Mouse (Mus musculus): ENCODE results near the gene Rora. TPM values are rescaled to one million over a fixed set of nuclear protein-coding genes. Genes with fewer than 3 reads are reported as not detected.

Gene Rora
- polyA plus RNA-seq, 1 experiment from 2014 or later = 4.2 TPM

DNA sequence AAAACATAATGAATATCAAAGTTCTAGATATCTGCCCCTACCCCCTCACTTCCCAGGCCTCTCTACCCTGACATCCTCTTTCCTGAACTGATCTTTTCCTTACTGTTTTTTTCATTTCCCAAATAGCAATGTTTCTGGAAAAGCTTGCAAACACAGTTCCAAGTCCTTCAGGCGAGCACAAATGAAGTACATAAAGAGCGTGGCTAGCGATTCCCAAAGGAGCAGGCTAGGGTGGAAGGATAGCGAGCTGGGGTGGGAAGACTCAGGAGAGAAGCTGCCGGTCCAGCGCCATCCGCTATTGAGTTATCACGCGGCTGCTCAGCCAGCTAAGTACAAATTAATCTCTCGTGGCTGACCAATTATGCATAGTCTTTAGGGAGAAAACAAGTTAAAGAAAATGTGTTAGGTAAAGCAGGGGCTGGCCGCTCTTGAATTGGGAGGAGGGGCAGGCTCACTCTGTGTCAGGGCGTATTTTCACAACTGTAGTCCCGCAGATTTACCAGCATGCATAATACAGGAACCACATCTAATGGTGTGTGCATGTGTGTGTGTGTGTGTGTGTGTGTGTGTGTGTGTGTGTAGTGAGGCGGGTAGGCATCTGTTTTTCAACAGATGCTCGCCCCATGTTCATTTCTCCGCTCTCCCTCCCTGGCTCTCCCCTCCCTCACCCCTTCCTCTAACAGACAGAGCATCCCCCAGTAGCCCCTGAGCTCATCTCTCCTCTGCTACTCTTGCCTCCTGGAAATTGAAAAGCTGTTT lies 188.7 kb downstream of the Rora start:
- Histone ChIP-seq H3K36me3 (no peaks in the 10 kb centered on the region), H3K27ac (no peak overlapping the region), H3K4me3 (no peak overlapping the region), H3K9me3 (no peaks in the 10 kb centered on the region), H3K27me3 (ENCODE audit: insufficient read depth, poor library complexity, severe bottlenecking) (no peaks in the 10 kb centered on the region), H3K4me1 (replicated peaks) (peaks cover 10% of the 10 kb centered on the region; the same call in 1 of the 2 replicates)
- no peak for DNase-seq (ENCODE audit: low spot score)
- WGBS = 76% methylated on average over 16 of the region's 16 CpGs

DNA sequence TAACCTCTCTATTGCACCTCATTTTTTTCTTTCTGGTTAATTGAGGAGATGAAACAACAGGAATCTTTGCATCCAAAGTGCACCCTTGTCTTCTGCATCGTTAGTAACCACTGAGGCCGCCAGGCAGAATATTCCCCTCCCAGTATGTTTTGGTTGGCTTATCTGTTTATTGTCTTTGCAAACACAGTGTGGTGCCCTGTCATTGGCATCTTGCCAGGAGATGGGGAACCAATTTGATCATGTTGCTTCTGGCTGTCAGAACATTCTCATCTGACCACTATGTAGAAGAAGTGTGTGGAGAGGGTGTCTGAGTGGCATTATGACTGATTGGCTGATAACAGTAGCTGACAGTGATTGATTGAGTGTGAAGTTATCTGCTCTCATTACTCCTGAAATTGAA lies 192.0 kb downstream of the Rora start:
- Histone ChIP-seq H3K27me3 (ENCODE audit: insufficient read depth, poor library complexity, severe bottlenecking) (no peaks in the 10 kb centered on the region), H3K27ac (no peak overlapping the region), H3K9me3 (no peaks in the 10 kb centered on the region), H3K4me1 (replicated peaks) (peaks cover 10% of the 10 kb centered on the region; the same call in 1 of the 2 replicates), H3K4me3 (no peak overlapping the region), H3K36me3 (no peaks in the 10 kb centered on the region)
- 81% methylated on average over 2 of the region's 2 CpGs for WGBS
- no peak for DNase-seq (ENCODE audit: low spot score)

DNA sequence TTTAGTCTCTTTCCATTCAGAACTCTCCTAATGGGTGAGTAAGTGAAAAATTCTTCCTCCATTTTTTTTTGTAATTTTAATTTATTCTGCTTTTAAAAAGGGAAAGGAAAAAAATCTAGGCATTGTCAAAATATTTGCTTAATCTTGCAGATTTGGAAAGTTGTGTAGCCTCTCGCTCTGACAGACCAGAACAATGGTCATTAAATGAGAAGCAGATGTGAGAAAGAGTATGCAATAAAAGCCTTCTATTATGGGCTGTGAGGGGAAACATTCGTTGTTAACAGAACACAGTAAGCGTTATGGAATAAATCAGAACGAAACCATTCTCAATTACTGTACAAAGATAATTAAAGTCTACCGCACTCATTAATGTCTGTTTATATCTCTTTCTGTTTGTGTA lies 196.7 kb downstream of the Rora start:
- DNase-seq (ENCODE audit: low spot score) = no peak
- Histone ChIP-seq H3K36me3 (no peaks in the 10 kb centered on the region), H3K27me3 (ENCODE audit: insufficient read depth, poor library complexity, severe bottlenecking) (no peaks in the 10 kb centered on the region), H3K9me3 (no peaks in the 10 kb centered on the region), H3K4me1 (replicated peaks) (0 out of 2 replicates have a peak, but pooled peaks cover 3% of the 10 kb centered on the region), H3K27ac (no peak overlapping the region), H3K4me3 (no peak overlapping the region)
- 72% methylated on average over 5 of the region's 5 CpGs for WGBS

DNA sequence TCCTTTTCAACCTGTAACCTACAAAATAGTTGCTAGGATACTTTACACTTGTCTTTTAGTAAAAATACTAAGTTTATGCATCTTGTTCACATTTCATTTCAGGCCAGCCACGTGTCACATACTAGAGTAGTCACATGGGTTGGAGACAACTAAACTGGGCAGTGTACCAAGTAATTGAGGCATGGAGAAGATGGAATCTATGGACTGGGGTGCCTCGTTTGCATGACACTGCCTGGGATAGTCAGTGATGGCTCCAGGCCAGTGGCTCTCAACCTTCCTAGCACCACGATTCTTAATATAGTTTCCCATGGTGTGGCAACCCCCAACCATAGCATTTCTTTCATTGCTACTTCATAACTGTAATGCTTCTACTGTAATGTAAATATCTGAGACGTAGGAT lies 198.6 kb downstream of the Rora start:
- 79% methylated on average over 4 of the region's 4 CpGs for WGBS
- Histone ChIP-seq H3K27ac (no peak overlapping the region), H3K27me3 (ENCODE audit: insufficient read depth, poor library complexity, severe bottlenecking) (no peaks in the 10 kb centered on the region), H3K9me3 (no peaks in the 10 kb centered on the region), H3K36me3 (no peaks in the 10 kb centered on the region), H3K4me3 (no peak overlapping the region), H3K4me1 (replicated peaks) (no peaks in the 10 kb centered on the region)
- DNase-seq (ENCODE audit: low spot score) = no peak

DNA sequence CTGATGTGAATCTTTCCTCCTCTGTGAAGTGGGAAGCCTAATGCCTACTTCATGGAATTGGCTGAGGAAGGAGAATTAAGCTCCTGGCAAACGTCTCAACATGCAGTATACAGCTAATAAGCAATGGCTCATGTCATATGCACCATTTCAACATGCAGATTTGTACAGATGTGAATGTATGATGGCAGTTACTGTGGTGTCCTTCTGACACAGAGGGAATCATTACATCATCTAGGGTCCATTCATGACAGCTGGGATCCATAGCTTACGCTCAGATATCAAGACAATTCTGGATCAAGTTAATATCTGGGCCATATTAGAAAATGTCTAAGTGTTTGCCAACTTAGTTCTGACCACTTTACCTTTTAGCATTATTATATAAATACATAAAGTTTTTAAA lies 199.3 kb downstream of the Rora start:
- no peak overlapping the region for H3K4me3 ChIP-seq
- H3K4me1 ChIP-seq (replicated peaks) = no peaks in the 10 kb centered on the region
- no peaks in the 10 kb centered on the region for H3K36me3 ChIP-seq
- H3K9me3 ChIP-seq = no peaks in the 10 kb centered on the region
- no peak overlapping the region for H3K27ac ChIP-seq
- H3K27me3 ChIP-seq (ENCODE audit: insufficient read depth, poor library complexity, severe bottlenecking) = no peaks in the 10 kb centered on the region
- 91% methylated on average over 2 of the region's 2 CpGs for WGBS
- DNase-seq (ENCODE audit: low spot score) = no peak

DNA sequence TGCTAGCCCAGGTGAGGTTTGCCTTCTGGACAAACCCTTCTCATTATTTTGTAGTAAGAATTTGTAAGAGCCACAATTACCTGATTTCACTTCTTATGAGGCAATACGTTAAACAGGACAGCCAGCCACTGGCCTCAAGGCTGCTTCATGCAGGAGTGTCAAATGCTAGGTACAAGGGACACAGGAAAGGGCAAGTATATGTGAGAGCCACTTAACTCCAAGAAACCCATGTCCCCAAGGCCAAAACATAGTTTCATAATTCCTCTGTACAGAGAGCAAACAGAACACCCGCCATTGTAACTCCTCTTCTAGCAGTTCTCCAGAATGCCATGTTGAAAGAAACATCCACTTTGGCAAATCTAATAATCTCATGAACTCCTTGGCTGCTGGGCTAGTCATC lies 205.9 kb downstream of the Rora start:
- H3K27ac ChIP-seq = no peak overlapping the region
- DNase-seq (ENCODE audit: low spot score) = no peak
- peaks cover 9% of the 10 kb centered on the region; the same call in 1 of the 2 replicates for H3K4me1 ChIP-seq (replicated peaks)
- WGBS = 94% methylated on average over 2 of the region's 2 CpGs
- H3K9me3 ChIP-seq = peaks cover 13% of the 10 kb centered on the region
- no peaks in the 10 kb centered on the region for H3K36me3 ChIP-seq
- no peaks in the 10 kb centered on the region for H3K27me3 ChIP-seq (ENCODE audit: insufficient read depth, poor library complexity, severe bottlenecking)
- H3K4me3 ChIP-seq = no peak overlapping the region

DNA sequence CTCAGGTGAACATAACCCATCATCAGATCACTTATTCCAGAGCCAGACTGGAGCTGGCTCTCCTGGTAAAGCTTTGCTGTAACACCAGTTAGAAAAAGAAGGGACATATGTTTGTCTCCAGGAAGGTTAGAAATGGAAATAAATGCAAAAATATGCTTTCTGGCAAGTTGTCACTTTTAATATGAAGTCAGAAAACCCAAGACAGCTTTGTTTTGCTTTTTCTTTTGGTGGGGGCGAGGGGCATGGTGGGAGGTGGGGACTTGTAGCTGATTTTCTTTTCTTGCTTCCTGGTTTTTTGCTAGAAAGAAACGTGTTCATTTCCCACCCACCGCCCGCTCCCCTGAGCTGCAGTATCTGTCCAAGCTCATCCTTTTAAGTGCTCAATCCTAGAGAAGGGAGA lies 212.7 kb downstream of the Rora start:
- H3K27me3 ChIP-seq (ENCODE audit: insufficient read depth, poor library complexity, severe bottlenecking) = no peaks in the 10 kb centered on the region
- WGBS = 69% methylated on average over 4 of the region's 4 CpGs
- H3K9me3 ChIP-seq = peaks cover 13% of the 10 kb centered on the region
- DNase-seq (ENCODE audit: low spot score) = no peak
- no peak overlapping the region for H3K27ac ChIP-seq
- no peak overlapping the region for H3K4me3 ChIP-seq
- peaks cover 12% of the 10 kb centered on the region for H3K4me1 ChIP-seq (replicated peaks)
- no peaks in the 10 kb centered on the region for H3K36me3 ChIP-seq

DNA sequence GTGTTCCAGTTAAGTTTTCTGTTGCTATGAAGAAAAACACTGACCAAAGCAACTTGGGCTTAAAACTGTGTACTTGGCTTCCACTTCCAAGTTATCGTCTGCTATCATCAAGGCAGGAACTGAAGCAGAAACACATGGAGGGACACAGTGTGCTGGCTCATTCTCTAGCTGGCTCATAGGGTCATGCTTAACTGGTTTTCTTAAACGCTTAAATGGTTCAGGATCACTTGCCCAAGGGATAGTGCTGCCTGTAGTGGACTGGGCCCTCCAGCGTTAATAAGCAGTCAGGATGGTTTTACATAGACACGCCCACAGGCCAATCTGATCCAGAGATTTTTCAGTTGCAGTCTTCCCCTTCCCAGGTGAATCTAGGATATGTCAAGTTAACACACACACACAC lies 220.3 kb downstream of the Rora start:
- H3K4me1 ChIP-seq (replicated peaks) = peaks cover 7% of the 10 kb centered on the region; the same call in 1 of the 2 replicates
- DNase-seq (ENCODE audit: low spot score) = no peak

DNA sequence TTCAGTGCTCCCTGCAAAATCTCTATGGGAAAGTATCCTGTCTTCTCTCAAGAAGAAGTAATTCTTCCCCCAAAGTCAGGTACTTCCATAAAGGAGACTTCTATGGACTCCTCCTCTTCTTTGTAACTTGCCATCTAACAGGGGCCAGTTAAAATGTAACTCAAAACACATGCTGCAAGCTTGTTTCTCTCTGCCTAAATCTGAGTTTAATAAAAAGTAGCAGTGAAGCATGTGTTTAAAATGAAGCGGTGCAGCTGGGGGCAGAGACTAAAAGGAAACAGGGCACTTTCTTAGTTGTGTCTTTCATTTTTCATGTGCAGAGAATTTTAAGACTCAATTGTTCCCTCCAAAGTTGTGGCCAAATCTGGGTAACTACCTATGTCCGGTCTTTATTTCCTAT lies 221.0 kb downstream of the Rora start:
- H3K4me3 ChIP-seq = no peak overlapping the region
- H3K4me1 ChIP-seq (replicated peaks) = peaks cover 7% of the 10 kb centered on the region; the same call in 1 of the 2 replicates
- no peaks in the 10 kb centered on the region for H3K36me3 ChIP-seq
- no peaks in the 10 kb centered on the region for H3K9me3 ChIP-seq
- H3K27me3 ChIP-seq (ENCODE audit: insufficient read depth, poor library complexity, severe bottlenecking) = no peaks in the 10 kb centered on the region
- no peak for DNase-seq (ENCODE audit: low spot score)
- WGBS = 87% methylated on average over 2 of the region's 2 CpGs
- H3K27ac ChIP-seq = no peak overlapping the region

More for the DNA sequence above, 220.3 kb downstream of the Rora start:
- Histone ChIP-seq H3K36me3 (no peaks in the 10 kb centered on the region), H3K9me3 (no peaks in the 10 kb centered on the region), H3K27me3 (ENCODE audit: insufficient read depth, poor library complexity, severe bottlenecking) (no peaks in the 10 kb centered on the region), H3K4me3 (no peak overlapping the region), H3K27ac (no peak overlapping the region)
- 89% methylated on average over 4 of the region's 4 CpGs for WGBS

DNA sequence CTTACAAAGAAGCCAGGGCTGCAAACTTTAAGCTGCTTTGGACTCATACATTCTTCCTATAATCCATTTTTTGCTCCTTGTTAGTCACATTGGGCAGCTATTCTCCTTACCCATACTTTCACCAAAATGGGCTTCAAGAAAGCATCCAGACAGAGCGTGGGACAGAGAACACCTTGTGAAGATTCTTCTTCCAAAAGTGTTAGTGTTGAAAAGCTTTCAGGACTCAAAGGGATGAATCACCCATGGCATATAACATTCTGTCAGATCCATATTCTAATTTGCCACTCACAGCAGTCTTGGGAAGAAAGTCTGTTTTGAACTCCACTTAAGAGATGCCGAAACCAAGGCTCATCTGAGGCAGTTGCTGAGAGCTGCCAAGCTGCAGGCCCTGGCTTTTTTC lies 222.2 kb downstream of the Rora start:
- Histone ChIP-seq H3K4me3 (no peak overlapping the region), H3K36me3 (no peaks in the 10 kb centered on the region), H3K4me1 (replicated peaks) (peaks cover 14% of the 10 kb centered on the region; the same call in 1 of the 2 replicates), H3K27ac (no peak overlapping the region), H3K27me3 (ENCODE audit: insufficient read depth, poor library complexity, severe bottlenecking) (no peaks in the 10 kb centered on the region), H3K9me3 (no peaks in the 10 kb centered on the region)
- 94% methylated on average over 2 of the region's 2 CpGs for WGBS
- no peak for DNase-seq (ENCODE audit: low spot score)

DNA sequence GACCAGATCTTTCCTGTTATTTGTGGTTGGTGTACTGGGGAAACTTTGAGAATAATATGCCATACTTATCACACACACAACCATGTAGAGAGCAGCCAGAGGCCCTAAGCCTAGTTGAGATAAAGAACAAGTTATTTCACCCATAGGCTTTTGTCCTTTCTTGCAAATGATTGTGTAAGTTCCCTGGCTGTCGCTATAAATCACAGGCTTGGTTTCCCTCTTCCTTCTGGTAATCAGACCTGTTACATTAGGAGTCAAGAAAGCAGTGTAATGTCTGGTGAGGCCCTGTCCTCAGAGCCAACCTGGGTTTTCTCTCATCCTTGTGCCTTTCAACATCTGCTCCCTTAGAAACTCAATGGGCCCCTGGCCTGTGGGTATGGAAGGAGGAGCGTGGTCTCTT lies 222.7 kb downstream of the Rora start:
- no peak overlapping the region for H3K4me3 ChIP-seq
- no peaks in the 10 kb centered on the region for H3K36me3 ChIP-seq
- no peak for DNase-seq (ENCODE audit: low spot score)
- 89% methylated on average over 2 of the region's 2 CpGs for WGBS
- H3K9me3 ChIP-seq = no peaks in the 10 kb centered on the region
- peaks cover 16% of the 10 kb centered on the region for H3K4me1 ChIP-seq (replicated peaks)
- no peak overlapping the region for H3K27ac ChIP-seq
- H3K27me3 ChIP-seq (ENCODE audit: insufficient read depth, poor library complexity, severe bottlenecking) = no peaks in the 10 kb centered on the region

DNA sequence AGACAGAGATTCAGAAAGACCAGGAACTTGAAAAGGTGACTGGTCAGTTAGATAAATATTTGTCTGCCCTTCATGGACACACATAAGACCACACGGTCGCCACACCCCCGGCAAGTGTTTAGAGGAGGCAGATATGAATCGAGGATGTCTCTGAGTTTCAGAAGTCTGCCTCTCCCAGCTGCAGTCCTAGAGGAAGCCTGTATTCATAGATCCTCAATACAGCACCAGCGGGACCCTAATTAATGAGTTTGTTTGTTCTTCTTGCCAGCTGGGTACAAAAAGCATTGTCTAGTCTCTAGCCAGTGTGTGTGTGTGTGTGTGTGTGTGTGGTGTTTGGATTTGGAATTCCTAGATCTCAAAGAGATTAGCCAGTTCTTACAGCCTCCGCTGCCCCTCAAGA lies 228.3 kb downstream of the Rora start:
- peak; percentile 14 for DNase-seq (ENCODE audit: low spot score)
- Histone ChIP-seq H3K4me3 (no peak overlapping the region), H3K36me3 (no peaks in the 10 kb centered on the region), H3K4me1 (replicated peaks) (peaks cover 36% of the 10 kb centered on the region), H3K9me3 (no peaks in the 10 kb centered on the region), H3K27ac (no peak overlapping the region), H3K27me3 (ENCODE audit: insufficient read depth, poor library complexity, severe bottlenecking) (0 out of 2 replicates have a peak, but pooled peaks cover 4% of the 10 kb centered on the region)
- WGBS = 31% methylated on average over 6 of the region's 6 CpGs

DNA sequence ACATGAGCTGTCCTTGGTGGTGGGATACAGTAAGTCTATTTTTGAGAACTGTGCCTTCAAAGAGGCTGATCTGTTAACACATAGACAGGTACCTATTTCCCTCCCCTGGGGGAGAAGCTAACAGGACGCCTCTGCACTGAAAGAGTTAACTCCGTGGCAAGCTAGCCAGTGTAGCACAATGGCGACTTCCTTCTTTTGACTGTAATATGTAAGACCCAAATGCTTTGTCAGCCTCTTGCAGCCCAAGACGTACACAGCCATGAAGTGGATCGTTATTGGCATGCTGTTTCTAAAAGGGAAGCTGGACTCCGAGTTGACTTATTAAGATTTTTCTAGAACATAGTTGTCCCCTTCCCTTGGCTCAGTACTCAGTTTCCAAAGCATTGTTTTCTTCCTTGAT lies 229.4 kb downstream of the Rora start:
- H3K4me3 ChIP-seq = no peak overlapping the region
- peaks cover 32% of the 10 kb centered on the region for H3K4me1 ChIP-seq (replicated peaks)
- no peak overlapping the region for H3K27ac ChIP-seq
- no peak for DNase-seq (ENCODE audit: low spot score)
- WGBS = 62% methylated on average over 6 of the region's 6 CpGs
- 0 out of 2 replicates have a peak, but pooled peaks cover 4% of the 10 kb centered on the region for H3K27me3 ChIP-seq (ENCODE audit: insufficient read depth, poor library complexity, severe bottlenecking)
- no peaks in the 10 kb centered on the region for H3K36me3 ChIP-seq
- H3K9me3 ChIP-seq = no peaks in the 10 kb centered on the region

All from hindbrain, embryonic 10.5 days (tissue).